Mouse (Mus musculus) kidney, postnatal 25 days (tissue): ENCODE data around the gene Usp3.
A peak's percentile ranks its signal among the peaks of the same experiment; 100 is the strongest.

Experiments used
- DNase-seq, 2 experiments: peaks; one replicate each; pipeline ENCODE4 v3.0.0; 2021; ENCODE audit warnings: mixed read lengths in 2 of 2

Gene Usp3

GRCm38 (mm10) chr9:66506424-66506823 is 86.5 kb downstream of the Usp3 start:
- DNase-seq, result peak; percentile 22 to 52

GRCm38 (mm10) chr9:66506011-66506410 is 86.9 kb downstream of the Usp3 start:
- DNase-seq, result no peak

- DNase-seq, result no peak
Observed at GRCm38 (mm10) chr9:66505141-66505917, 87.6 kb downstream of the Usp3 start.

DNA sequence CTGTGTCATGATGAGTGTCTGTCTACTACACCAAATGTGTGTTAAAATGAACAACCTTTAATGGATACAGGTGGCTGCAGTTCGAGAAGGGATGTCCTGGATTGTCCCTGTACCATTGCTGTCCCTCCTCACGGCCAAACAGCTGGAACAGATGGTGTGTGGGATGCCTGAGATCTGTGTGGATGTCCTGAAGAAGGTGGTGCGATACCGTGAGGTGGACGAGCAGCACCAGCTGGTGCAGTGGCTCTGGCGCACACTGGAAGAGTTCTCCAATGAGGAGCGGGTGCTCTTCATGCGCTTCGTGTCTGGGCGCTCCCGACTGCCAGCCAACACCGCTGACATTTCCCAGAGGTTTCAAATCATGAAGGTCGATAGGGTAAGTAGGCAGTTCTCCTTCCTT is 88.4 kb downstream of the Usp3 start:
- DNase-seq, result no peak

DNA sequence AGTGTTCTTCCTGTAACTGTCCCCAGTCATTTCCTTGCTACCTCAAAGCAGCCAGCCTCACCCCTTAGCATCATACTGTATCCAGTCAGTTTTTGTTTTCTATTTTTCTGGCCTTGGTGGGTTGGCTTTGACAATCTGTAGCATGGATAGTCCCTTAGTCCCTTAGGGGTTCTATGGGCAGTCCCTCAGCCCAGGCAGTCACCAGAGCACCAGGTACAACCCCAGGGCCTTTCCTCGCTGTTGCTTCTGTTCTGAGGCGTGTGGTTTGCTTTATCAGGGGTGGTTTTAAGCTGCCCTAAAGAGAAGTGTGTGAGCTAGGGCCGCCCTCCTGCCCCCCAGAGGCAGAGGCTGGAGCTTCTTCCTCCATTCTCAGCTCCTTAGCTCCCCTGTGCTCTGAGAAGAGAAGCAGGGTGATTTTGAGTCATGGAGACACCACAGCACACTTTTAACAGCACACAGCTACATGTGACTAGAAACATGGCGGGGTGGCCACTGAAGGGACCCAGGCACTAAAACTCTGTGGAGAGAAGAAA is 89.0 kb downstream of the Usp3 start:
- DNase-seq, result no peak

GRCm38 (mm10) chr9:66501248-66501647 is 91.7 kb downstream of the Usp3 start:
- DNase-seq, result no peak

DNA sequence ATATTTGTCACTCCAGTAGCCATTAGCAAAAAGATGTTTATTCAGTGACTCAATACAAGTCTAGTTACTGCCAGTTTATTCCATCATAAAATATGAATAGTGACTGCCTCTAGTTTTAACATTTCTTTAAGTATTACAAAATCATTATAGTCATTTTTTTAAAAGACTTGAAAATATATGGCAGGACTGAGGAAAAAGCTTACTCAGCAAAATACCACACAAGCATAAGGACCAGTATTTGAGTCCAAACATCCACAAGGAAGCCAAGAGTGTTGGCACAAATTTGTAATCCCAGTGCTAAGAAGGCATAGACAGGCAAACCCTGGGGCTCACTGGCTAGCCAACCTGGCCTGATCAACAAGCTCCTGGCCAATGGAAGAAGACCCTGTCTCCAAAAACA is 99.0 kb downstream of the Usp3 start:
- DNase-seq, result no peak

DNA sequence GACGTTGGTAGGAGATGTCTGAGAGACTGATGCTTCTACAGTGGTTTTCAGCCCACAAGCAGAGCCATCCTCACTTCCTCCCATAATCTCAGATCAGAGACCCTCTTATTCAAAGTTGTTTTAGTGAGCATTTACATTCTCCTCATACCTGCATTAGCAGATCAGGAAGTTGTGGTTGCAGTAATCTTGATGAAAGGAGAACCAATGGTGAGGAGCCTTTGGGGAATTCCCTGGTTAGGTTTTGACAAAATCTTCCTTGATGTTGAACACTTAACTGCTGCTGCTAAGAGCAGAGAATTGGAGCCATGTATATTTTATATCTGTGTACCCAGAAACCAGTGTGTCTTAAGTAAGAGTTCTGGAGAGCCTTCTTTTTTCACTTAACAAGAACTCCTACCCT is 100.6 kb downstream of the Usp3 start:
- no peak for DNase-seq

DNA sequence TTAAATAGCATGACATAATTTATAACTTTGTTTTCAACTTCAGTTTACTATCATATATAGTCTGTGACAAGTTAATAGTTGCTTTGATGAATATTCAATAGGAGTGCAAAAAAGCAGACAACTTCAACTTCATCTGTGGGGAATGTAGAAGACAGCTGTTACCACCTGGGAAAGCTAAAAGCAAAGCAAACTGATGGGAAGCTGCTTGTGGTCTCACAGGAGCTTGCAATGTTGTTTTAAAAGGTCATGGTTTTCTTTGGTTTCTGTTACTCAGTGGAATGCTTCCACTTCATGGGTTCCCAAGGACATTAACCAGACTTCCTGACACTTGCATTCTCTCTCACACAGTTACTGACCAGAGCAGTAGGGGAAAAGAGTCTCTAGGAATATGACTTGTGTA is 104.2 kb downstream of the Usp3 start:
- no peak for DNase-seq

GRCm38 (mm10) chr9:66483429-66483828 is 109.5 kb downstream of the Usp3 start:
- no peak for DNase-seq

- no peak for DNase-seq
Observed at GRCm38 (mm10) chr9:66477785-66478184, 115.2 kb downstream of the Usp3 start.

- DNase-seq, result peak in 1 of 2 experiments; percentile 22
Observed at GRCm38 (mm10) chr9:66465087-66465486, 127.9 kb downstream of the Usp3 start.
